Mouse (Mus musculus): Measurements from ENCODE around the gene Stx2. TPM values are rescaled to one million over a fixed set of nuclear protein-coding genes. Genes with fewer than 3 reads are reported as not detected.

Gene Stx2
- polyA plus RNA-seq (2015; fragmentation: Nextera tagmentation; extraction: Ambion mirVana), result 15.3 and 18.0 TPM in 2 replicates

DNA sequence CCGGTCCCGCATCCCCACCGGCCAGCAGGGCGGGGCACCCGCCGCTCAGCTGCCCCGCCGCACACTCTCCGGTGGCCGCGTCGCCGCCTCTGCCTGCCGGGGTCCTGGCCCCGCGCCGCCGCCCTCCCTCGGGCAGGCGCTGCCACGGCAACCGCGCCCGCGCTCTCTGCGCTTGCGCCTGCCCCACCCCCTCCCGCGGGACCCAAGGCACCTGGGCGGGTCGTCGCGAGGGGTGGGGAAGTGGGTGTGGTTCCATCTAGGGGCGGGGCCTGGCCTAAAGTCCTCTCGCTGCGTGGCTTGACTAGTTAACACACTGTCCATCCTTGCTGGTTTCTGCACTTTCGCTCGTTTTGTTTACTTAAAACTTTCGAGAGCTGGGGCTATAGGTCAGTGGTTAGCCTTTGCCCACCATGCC lies at the start of gene Stx2:
TSS of gene Stx2 (minus strand) at position 163 of the 415 bp plus-strand sequence.
- peak; percentile 93 for ATAC-seq

DNA sequence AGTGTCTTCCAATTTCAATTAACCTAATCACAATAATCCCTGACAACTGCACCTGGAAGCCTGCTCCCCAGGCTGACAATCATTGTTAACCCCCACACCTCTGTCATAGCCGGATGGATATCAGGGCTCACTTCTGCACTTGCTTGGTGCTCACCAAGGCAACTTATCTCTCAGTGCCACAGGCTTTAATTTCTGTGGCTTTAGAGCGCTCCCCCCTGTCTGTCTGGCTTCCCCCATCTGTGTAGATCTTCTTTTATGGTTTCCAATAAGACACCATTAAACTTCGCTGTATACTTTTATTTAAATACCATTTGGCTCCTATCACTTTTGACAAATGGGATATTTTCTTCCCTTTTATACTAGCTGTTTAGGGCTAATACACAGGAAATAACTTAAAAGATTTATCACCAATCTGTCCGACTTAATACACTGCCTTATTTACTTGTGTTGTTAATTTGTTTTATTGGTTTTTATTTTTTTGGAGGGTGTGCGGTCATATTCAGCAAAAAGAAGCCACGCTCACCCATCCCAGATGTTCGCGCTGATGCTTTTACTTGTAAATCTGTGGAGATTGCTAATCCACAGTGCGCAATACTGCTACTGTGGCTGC lies 46.4 kb upstream of the Stx2 start:
- Histone ChIP-seq H3K4me2 (ENCODE audit: low read length) (no peak overlapping the region), H3K9ac (replicated peaks; ENCODE audit: low read depth, low read length) (no peak overlapping the region), H3K9me3 (ENCODE audit: control insufficient read depth, low read length) (no peaks in the 10 kb centered on the region), H3K4me1 (replicated peaks; ENCODE audit: control insufficient read depth, insufficient read depth, low read length) (peaks cover 11% of the 10 kb centered on the region), H3K4me3 (replicated peaks; ENCODE audit: low read length) (no peak overlapping the region), H3K36me3 (ENCODE audit: control insufficient read depth, insufficient read depth) (no peaks in the 10 kb centered on the region), H3K27me3 (replicated peaks; ENCODE audit: control insufficient read depth, insufficient read depth, low read length) (no peaks in the 10 kb centered on the region), H3K27ac (ENCODE audit: low read length) (no peak overlapping the region)
- 88% methylated on average over 9 of the region's 9 CpGs for WGBS
- no peak for ATAC-seq

More for the DNA sequence above, at the start of gene Stx2:
- under 1% methylated on average over 33 of the region's 39 CpGs for WGBS
- H3K27ac ChIP-seq (ENCODE audit: low read length), result peak within 1 kb of the TSS; percentile 26; the same call in 1 of the 2 replicates
- no peaks in the 10 kb centered on the region for H3K27me3 ChIP-seq (replicated peaks; ENCODE audit: control insufficient read depth, insufficient read depth, low read length)
- no peaks in the 10 kb centered on the region for H3K36me3 ChIP-seq (ENCODE audit: control insufficient read depth, insufficient read depth)
- H3K9me3 ChIP-seq (ENCODE audit: control insufficient read depth, low read length), result no peaks in the 10 kb centered on the region
- peak within 1 kb of the TSS; percentile 77 for H3K4me2 ChIP-seq (ENCODE audit: low read length)
- peaks cover 12% of the 10 kb centered on the region for H3K4me1 ChIP-seq (replicated peaks; ENCODE audit: control insufficient read depth, insufficient read depth, low read length)
- peak within 1 kb of the TSS; percentile 53 for H3K4me3 ChIP-seq (replicated peaks; ENCODE audit: low read length)
- peak within 1 kb of the TSS; percentile 66 for H3K9ac ChIP-seq (replicated peaks; ENCODE audit: low read depth, low read length)

DNA sequence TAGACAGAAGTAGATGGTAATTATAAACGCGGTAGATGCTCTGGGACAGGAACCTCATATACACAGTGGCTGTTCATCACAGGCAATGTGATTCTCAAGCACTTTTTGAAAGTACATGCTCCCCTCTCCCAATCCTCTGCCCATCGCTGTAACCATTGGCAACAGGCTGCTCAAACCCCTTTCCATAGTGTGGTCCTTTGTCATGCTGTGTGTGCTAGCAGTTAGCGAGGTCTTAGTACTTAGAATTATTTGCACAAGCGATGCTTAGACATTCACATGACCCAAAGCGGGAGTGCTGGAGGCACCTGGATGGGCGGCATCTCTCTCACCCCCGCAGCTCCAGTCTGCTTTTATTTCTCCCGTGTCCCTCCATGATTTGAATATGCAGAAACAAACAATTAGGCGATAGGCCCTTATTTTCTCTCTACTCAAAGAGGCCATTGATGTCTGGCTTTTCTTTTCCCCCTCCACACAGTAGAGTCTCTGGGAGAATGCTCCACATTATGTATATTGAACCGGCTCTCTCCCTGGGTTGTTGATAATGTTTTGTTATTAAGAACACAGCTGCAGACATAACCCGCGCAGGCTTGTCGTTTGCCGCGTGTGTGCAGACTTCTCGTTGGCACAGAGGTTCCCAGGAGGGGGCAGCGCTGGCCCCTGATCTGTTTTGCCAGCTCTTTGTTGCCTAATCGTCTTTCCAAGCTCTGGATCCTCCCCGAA lies 44.4 kb upstream of the Stx2 start:
- Histone ChIP-seq H3K4me3 (replicated peaks; ENCODE audit: low read length) (peak overlapping the region; percentile 5; the same call in 1 of the 2 replicates), H3K9me3 (ENCODE audit: control insufficient read depth, low read length) (no peaks in the 10 kb centered on the region), H3K4me1 (replicated peaks; ENCODE audit: control insufficient read depth, insufficient read depth, low read length) (peaks cover 24% of the 10 kb centered on the region), H3K36me3 (ENCODE audit: control insufficient read depth, insufficient read depth) (no peaks in the 10 kb centered on the region), H3K27ac (ENCODE audit: low read length) (peak overlapping the region; percentile 75), H3K4me2 (ENCODE audit: low read length) (peak overlapping the region; percentile 34), H3K9ac (replicated peaks; ENCODE audit: low read depth, low read length) (peak overlapping the region; percentile 39; the same call in 1 of the 2 replicates), H3K27me3 (replicated peaks; ENCODE audit: control insufficient read depth, insufficient read depth, low read length) (no peaks in the 10 kb centered on the region)
- 4% methylated on average over 20 of the region's 20 CpGs for WGBS
- peak; percentile 83 for ATAC-seq

DNA sequence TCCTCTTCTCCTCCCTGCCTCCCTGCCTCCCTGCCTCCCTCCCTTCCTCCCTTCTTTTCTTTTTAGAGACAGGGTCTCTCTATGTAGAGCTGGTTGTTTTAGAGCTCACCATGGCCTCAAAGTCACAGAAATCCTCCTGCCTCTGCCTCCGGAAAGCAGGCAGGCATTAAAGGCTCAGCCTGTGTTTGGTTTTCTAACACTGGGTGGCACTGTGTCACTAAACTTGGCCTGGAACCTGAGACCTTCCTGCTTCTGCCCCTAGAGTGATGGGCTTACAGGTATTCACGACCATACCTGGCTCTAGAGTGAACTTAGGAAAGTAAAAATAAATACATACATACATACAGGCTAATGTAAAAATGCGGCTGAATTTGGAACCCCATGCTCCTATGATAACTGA lies 43.5 kb upstream of the Stx2 start:
- H3K36me3 ChIP-seq (ENCODE audit: control insufficient read depth, insufficient read depth), result no peaks in the 10 kb centered on the region
- peaks cover 24% of the 10 kb centered on the region for H3K4me1 ChIP-seq (replicated peaks; ENCODE audit: control insufficient read depth, insufficient read depth, low read length)
- H3K27ac ChIP-seq (ENCODE audit: low read length), result no peak overlapping the region
- H3K9me3 ChIP-seq (ENCODE audit: control insufficient read depth, low read length), result no peaks in the 10 kb centered on the region
- 91% methylated on average over 3 of the region's 3 CpGs for WGBS
- no peak overlapping the region for H3K9ac ChIP-seq (replicated peaks; ENCODE audit: low read depth, low read length)
- H3K4me2 ChIP-seq (ENCODE audit: low read length), result no peak overlapping the region
- ATAC-seq, result no peak
- no peaks in the 10 kb centered on the region for H3K27me3 ChIP-seq (replicated peaks; ENCODE audit: control insufficient read depth, insufficient read depth, low read length)
- no peak overlapping the region for H3K4me3 ChIP-seq (replicated peaks; ENCODE audit: low read length)

DNA sequence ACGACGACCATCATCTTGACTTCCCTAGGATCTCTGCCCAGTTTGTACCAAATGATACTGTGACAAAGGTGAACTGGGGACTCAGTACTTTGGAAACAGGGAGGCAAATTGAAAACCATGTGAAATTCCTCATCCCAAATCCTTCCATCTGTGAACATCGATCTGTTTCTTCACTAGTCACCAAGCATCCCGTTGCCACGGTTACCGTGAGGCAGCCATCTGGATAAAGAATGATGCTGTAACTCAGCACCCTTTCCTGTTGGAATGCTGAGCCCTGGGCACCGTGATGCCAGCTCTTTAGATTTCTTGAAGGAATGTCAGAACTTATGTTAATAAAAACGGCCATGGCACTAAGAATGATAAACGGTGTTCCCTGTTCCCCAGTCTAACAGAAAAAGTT lies 41.0 kb upstream of the Stx2 start:
- H3K4me2 ChIP-seq (ENCODE audit: low read length), result peak overlapping the region; percentile 21; the same call in 1 of the 2 replicates
- H3K9me3 ChIP-seq (ENCODE audit: control insufficient read depth, low read length), result no peaks in the 10 kb centered on the region
- 39% methylated on average over 9 of the region's 9 CpGs for WGBS
- peak overlapping the region; percentile 81 for H3K27ac ChIP-seq (ENCODE audit: low read length)
- H3K36me3 ChIP-seq (ENCODE audit: control insufficient read depth, insufficient read depth), result no peaks in the 10 kb centered on the region
- peaks cover 39% of the 10 kb centered on the region for H3K4me1 ChIP-seq (replicated peaks; ENCODE audit: control insufficient read depth, insufficient read depth, low read length)
- peak; percentile 60 for ATAC-seq
- H3K27me3 ChIP-seq (replicated peaks; ENCODE audit: control insufficient read depth, insufficient read depth, low read length), result no peaks in the 10 kb centered on the region
- no peak overlapping the region for H3K4me3 ChIP-seq (replicated peaks; ENCODE audit: low read length)
- 0 out of 2 replicates have a peak overlapping the region, but pooled peaks have one; percentile 17 for H3K9ac ChIP-seq (replicated peaks; ENCODE audit: low read depth, low read length)

DNA sequence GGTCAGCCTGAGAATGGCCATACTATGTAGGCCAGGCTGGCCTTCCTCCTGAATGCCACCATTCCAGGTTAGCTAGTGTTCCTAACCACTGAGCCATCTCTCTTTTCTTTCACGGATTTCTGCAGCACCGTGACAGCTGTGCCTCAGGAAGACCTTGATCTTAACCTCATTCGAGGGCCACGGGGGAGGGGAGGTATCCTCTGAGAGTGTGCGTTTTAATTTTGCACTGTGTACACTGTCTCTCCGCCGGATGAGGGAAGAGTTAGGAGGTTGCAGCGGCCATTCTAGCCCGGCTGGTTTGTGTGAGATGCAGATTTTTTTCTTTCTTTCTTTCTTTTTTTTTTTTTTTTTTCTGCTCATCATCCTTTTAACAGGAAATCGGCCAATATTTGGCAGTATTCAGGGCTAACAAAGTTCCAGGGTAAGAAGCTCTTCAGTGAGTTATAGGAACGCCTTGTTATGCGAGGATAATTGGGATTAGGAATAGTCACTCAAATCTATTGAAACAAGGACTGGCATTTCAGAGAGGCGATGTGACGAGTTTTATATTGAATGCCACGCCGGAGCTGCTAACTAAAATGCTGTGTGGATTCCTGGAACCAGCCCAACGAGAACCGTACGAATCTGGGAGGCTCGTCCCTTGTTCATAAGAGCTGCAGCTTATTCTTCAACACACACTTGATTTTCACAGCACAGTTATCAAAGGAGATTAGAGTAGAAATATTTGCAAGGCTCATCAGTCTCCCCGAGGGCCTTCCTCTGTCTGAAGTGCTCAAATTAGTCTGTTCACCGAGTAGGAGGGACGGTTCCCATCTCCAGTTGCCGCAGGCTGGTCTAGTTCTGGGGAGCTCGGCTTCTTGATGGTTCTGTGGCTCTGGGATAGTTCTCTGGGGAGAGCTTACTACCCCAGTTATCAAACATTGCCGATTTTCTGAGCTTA lies 37.5 kb upstream of the Stx2 start:
- Histone ChIP-seq H3K4me2 (ENCODE audit: low read length) (peak overlapping the region; percentile 31; the same call in 1 of the 2 replicates), H3K9ac (replicated peaks; ENCODE audit: low read depth, low read length) (0 out of 2 replicates have a peak overlapping the region, but pooled peaks have one; percentile 15), H3K36me3 (ENCODE audit: control insufficient read depth, insufficient read depth) (no peaks in the 10 kb centered on the region), H3K27me3 (replicated peaks; ENCODE audit: control insufficient read depth, insufficient read depth, low read length) (no peaks in the 10 kb centered on the region), H3K27ac (ENCODE audit: low read length) (peak overlapping the region; percentile 64), H3K4me1 (replicated peaks; ENCODE audit: control insufficient read depth, insufficient read depth, low read length) (peaks cover 28% of the 10 kb centered on the region), H3K4me3 (replicated peaks; ENCODE audit: low read length) (no peak overlapping the region), H3K9me3 (ENCODE audit: control insufficient read depth, low read length) (no peaks in the 10 kb centered on the region)
- WGBS, result 10% methylated on average over 26 of the region's 26 CpGs
- ATAC-seq, result no peak

DNA sequence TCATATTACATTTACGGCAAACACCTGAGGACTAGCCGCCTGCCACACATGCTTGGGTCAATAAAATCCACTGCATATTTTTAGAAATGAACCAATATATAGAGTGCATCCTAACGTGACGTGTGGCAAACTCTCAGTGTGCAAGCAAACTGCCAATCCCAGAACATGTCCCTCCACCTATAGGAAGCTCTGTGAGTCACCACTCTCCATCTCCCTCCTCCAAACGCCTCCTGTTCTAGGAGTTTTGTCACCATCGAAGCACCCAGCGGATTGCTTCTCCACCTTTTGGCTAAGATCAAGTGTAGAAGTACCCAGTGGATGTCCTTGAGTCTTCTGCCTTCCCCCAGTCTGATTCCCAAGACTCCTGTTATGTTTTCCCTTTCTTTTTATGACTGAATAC lies 29.4 kb upstream of the Stx2 start:
- H3K27me3 ChIP-seq (replicated peaks; ENCODE audit: control insufficient read depth, insufficient read depth, low read length), result no peaks in the 10 kb centered on the region
- H3K9ac ChIP-seq (replicated peaks; ENCODE audit: low read depth, low read length), result no peak overlapping the region
- no peak for ATAC-seq
- H3K4me3 ChIP-seq (replicated peaks; ENCODE audit: low read length), result no peak overlapping the region
- H3K9me3 ChIP-seq (ENCODE audit: control insufficient read depth, low read length), result 0 out of 2 replicates have a peak, but pooled peaks cover 3% of the 10 kb centered on the region
- H3K4me2 ChIP-seq (ENCODE audit: low read length), result no peak overlapping the region
- no peak overlapping the region for H3K27ac ChIP-seq (ENCODE audit: low read length)
- 84% methylated on average over 7 of the region's 7 CpGs for WGBS
- H3K36me3 ChIP-seq (ENCODE audit: control insufficient read depth, insufficient read depth), result no peaks in the 10 kb centered on the region
- no peaks in the 10 kb centered on the region for H3K4me1 ChIP-seq (replicated peaks; ENCODE audit: control insufficient read depth, insufficient read depth, low read length)

DNA sequence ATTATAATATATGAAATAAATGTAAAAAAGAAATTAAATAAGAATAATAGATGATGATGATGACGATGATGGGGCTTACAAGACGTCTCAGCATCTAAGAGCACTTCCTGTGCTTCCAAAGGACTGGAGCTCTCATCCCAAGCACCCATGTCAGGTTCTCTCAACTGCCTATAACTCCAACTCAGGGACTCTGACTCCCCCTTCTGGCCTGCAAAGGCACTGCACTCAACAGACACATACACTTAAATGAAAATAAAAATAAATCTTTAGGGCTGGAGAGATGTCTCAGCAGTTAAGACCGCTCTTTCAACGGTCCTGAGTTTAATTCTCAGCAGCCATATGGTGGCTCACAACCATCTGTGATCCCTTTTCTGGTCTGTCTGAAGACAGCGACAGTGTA lies 28.3 kb upstream of the Stx2 start:
- Histone ChIP-seq H3K4me1 (replicated peaks; ENCODE audit: control insufficient read depth, insufficient read depth, low read length) (no peaks in the 10 kb centered on the region), H3K9ac (replicated peaks; ENCODE audit: low read depth, low read length) (no peak overlapping the region), H3K27ac (ENCODE audit: low read length) (no peak overlapping the region), H3K4me2 (ENCODE audit: low read length) (no peak overlapping the region), H3K36me3 (ENCODE audit: control insufficient read depth, insufficient read depth) (no peaks in the 10 kb centered on the region), H3K4me3 (replicated peaks; ENCODE audit: low read length) (no peak overlapping the region), H3K27me3 (replicated peaks; ENCODE audit: control insufficient read depth, insufficient read depth, low read length) (no peaks in the 10 kb centered on the region), H3K9me3 (ENCODE audit: control insufficient read depth, low read length) (0 out of 2 replicates have a peak, but pooled peaks cover 3% of the 10 kb centered on the region)
- no peak for ATAC-seq
- 84% methylated on average over 5 of the region's 5 CpGs for WGBS
